Mouse (Mus musculus) hindbrain, embryonic 12.5 days (tissue): ENCODE measurements around the gene Syne1. TPM values are rescaled to one million over a fixed set of nuclear protein-coding genes. Genes with fewer than 3 reads are reported as not detected.

Experiments
- ATAC-seq: fragments of 200-750 bp; cut with Nextera tagmentation; 2 replicates; pipeline ENCODE4 v1.8.0; 2017; ENCODE audit warnings: moderate TSS enrichment; ENCODE audit not compliant: low FRiP score
- H3K27ac ChIP-seq: fragments of 300-500 bp; sonication (generic); 2 replicates; pipeline ENCODE4 v1.5.1; 2016; ENCODE audit warnings: mild to moderate bottlenecking
- H3K27me3 ChIP-seq: fragments of 300-500 bp; sonication (generic); 2 replicates; pipeline ENCODE4 v1.6.1; 2016; ENCODE audit warnings: mild to moderate bottlenecking
- H3K36me3 ChIP-seq: fragments of 300-500 bp; sonication (generic); 2 replicates; pipeline ENCODE4 v1.6.1; 2016; ENCODE audit warnings: mild to moderate bottlenecking
- H3K4me1 ChIP-seq: fragments of 300-500 bp; sonication (generic); 2 replicates; pipeline ENCODE4 v1.6.1; 2016
- H3K4me2 ChIP-seq: fragments of 300-500 bp; sonication (generic); replicated peaks from 2 replicates; pipeline ENCODE4 v1.6.1; 2016; ENCODE audit warnings: mild to moderate bottlenecking
- H3K4me3 ChIP-seq: fragments of 300-500 bp; sonication (generic); 2 replicates; pipeline ENCODE4 v1.5.1; 2016; ENCODE audit warnings: mild to moderate bottlenecking
- H3K9ac ChIP-seq: fragments of 300-500 bp; sonication (generic); 2 replicates; pipeline ENCODE4 v1.6.1; 2016; ENCODE audit warnings: mild to moderate bottlenecking, moderate library complexity
- H3K9me3 ChIP-seq: fragments of 300-500 bp; sonication (generic); replicated peaks from 2 replicates; pipeline ENCODE4 v1.6.1; 2016; ENCODE audit warnings: mild to moderate bottlenecking
- WGBS: fragments of 180-500 bp; shearing (Covaris S2); methylation state at CpG from one replicate; pipeline ENCODE4 v1.1.7; 2016; 5-methylcytosine and 5-hydroxymethylcytosine counted together
- polyA plus RNA-seq: library from polyadenylated mRNA; unstranded; fragments of >200 nt; fragmentation: Nextera tagmentation; extraction: Ambion mirVana; gene quantifications from 2 replicates; pipeline ENCODE4 v1.2.1, GENCODE M21; 2016

Syne1 gene
- polyA plus RNA-seq, 1 experiment from 2014 or later = 7.0 TPM

DNA sequence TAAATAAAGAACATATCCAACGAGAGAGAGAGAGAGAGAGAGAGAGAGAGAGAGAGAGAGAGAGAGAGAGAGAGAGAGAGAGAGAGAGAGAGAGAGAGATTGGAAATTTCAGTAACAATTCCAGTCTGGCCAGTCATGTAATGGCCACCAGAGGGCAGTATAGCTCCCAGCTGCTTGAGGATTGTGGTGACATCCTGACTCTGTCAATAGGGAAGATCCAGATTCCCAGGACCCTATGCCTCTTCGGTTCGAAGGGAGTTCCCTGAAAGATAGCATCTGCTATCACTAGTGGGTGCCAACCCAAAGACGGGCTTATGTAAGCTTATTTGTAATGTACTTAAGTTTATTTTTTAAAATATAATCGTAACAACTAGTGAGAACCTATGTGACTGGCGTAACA, 71.2 kb downstream of the Syne1 start:
- Histone ChIP-seq H3K9ac (no peak overlapping the region), H3K4me3 (no peak overlapping the region), H3K9me3 (no peaks in the 10 kb centered on the region), H3K27ac (no peak overlapping the region), H3K4me2 (no peak overlapping the region), H3K27me3 (no peaks in the 10 kb centered on the region), H3K36me3 (no peaks in the 10 kb centered on the region), H3K4me1 (no peaks in the 10 kb centered on the region)
- 56% methylated on average over 6 of the region's 6 CpGs for WGBS
- ATAC-seq = 0 out of 2 replicates have a peak, but pooled peaks have one; percentile 19

GRCm38 (mm10) chr10:5468638-5469037, 82.6 kb downstream of the Syne1 start:
- H3K9ac ChIP-seq = no peak overlapping the region
- H3K4me2 ChIP-seq = no peak overlapping the region
- no peak for ATAC-seq
- no peak overlapping the region for H3K4me3 ChIP-seq
- H3K9me3 ChIP-seq = no peaks in the 10 kb centered on the region
- H3K27ac ChIP-seq = no peak overlapping the region
- 87% methylated on average over 2 of the region's 2 CpGs for WGBS
- H3K36me3 ChIP-seq = no peaks in the 10 kb centered on the region
- no peaks in the 10 kb centered on the region for H3K27me3 ChIP-seq
- H3K4me1 ChIP-seq = no peaks in the 10 kb centered on the region

GRCm38 (mm10) chr10:5453830-5454229, 97.5 kb downstream of the Syne1 start:
- Histone ChIP-seq H3K9me3 (no peaks in the 10 kb centered on the region), H3K27me3 (no peaks in the 10 kb centered on the region), H3K4me2 (no peak overlapping the region), H3K4me3 (no peak overlapping the region), H3K36me3 (no peaks in the 10 kb centered on the region), H3K27ac (no peak overlapping the region), H3K9ac (no peak overlapping the region), H3K4me1 (no peaks in the 10 kb centered on the region)
- ATAC-seq = no peak

- no peak overlapping the region for H3K4me3 ChIP-seq
- H3K36me3 ChIP-seq = no peaks in the 10 kb centered on the region
- whole genome bisulfite sequencing = 88% methylated on average over 2 of the region's 2 CpGs
- no peaks in the 10 kb centered on the region for H3K27me3 ChIP-seq
- no peaks in the 10 kb centered on the region for H3K4me1 ChIP-seq
- no peak overlapping the region for H3K4me2 ChIP-seq
- no peak overlapping the region for H3K9ac ChIP-seq
- no peak overlapping the region for H3K27ac ChIP-seq
- no peak for ATAC-seq
- no peaks in the 10 kb centered on the region for H3K9me3 ChIP-seq
These were observed 101.3 kb downstream of the Syne1 start for GRCm38 (mm10) chr10:5449944-5450343.

DNA sequence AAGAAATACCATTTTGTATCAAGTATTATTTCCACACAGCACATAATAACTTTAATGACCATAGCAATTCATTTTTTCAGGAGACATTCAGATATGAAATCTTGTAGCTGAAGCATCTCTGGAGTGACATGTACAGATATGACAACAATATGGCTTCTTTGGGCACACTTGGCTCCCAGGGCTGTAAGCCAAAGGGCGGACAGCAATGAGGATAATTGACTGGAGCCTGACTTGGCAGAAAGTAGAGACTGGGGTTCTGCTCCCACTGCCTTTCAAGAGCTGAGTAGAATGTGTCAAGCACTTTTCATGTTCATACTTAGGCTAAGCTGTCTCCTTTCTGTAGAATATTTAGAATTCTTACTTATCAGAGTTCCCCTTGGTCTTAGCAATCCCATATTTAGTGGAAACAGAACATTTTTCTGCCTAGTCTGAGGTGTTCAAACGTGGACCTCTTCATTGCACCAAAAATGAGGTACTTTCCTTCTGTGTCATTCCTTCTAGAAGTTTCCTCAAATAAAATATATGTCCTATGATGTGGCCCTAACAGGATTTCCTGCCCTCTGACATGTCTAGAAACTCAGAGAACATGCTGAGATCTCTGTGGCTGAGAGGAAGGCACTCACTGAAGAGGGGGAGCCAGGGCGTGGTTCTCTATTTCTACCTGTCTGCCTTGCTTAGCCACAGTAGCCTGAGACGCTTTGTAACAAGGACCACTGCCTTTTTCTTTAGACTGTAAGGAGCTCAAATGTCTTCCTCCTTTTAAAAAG, 103.1 kb downstream of the Syne1 start:
- H3K27ac ChIP-seq = no peak overlapping the region
- ATAC-seq = no peak
- H3K9me3 ChIP-seq = no peaks in the 10 kb centered on the region
- H3K36me3 ChIP-seq = no peaks in the 10 kb centered on the region
- H3K4me1 ChIP-seq = no peaks in the 10 kb centered on the region
- 74% methylated on average over 4 of the region's 4 CpGs for WGBS
- H3K4me2 ChIP-seq = no peak overlapping the region
- H3K27me3 ChIP-seq = no peaks in the 10 kb centered on the region
- no peak overlapping the region for H3K9ac ChIP-seq
- H3K4me3 ChIP-seq = no peak overlapping the region

DNA sequence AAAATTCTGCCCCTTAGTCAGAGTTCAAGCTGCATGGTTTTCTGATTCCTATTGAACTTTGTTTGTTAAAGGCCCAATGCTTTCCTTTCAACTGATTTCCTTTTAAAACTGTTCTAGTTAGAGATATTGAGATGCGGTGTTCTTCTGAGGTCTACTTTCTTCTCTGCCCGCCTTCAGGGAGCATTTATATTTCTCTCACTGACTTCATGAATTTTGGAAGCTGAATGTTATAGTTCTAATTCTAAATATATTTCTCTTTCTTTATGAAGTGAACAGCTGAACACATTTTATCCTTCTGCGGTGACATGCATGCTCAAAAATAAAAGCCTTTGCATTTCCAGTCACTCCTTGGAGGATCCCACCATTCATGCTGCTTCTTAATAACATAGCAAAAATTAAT, 106.0 kb downstream of the Syne1 start:
- no peaks in the 10 kb centered on the region for H3K27me3 ChIP-seq
- H3K9me3 ChIP-seq = no peaks in the 10 kb centered on the region
- no peaks in the 10 kb centered on the region for H3K4me1 ChIP-seq
- no peak overlapping the region for H3K4me3 ChIP-seq
- WGBS = 92% methylated on average over 3 of the region's 3 CpGs
- H3K9ac ChIP-seq = no peak overlapping the region
- H3K4me2 ChIP-seq = no peak overlapping the region
- no peak for ATAC-seq
- no peak overlapping the region for H3K27ac ChIP-seq
- H3K36me3 ChIP-seq = no peaks in the 10 kb centered on the region

DNA sequence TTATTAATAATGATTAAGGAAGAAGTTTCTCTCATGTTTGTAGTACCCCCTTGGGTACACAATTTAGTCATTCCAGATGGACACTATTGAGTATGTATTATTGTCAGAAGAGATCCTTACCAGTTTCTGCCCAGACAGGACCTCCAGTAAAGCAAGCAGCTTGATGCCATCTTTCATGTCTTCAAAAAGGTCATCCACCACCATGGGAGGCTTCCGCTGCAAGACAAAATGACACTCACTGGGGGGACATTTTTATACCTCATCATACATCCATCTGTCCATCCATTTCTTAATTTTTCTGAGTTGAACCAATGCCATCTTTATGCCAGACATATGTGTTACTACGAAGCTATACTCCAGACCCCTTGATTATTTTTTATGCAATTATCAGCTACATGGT, 108.3 kb downstream of the Syne1 start:
- H3K9ac ChIP-seq = no peak overlapping the region
- no peaks in the 10 kb centered on the region for H3K4me1 ChIP-seq
- H3K36me3 ChIP-seq = no peaks in the 10 kb centered on the region
- H3K4me3 ChIP-seq = no peak overlapping the region
- ATAC-seq = no peak
- no peak overlapping the region for H3K4me2 ChIP-seq
- 85% methylated on average over 2 of the region's 2 CpGs for WGBS
- H3K27ac ChIP-seq = no peak overlapping the region
- no peaks in the 10 kb centered on the region for H3K9me3 ChIP-seq
- H3K27me3 ChIP-seq = no peaks in the 10 kb centered on the region

- H3K36me3 ChIP-seq = no peaks in the 10 kb centered on the region
- H3K9me3 ChIP-seq = no peaks in the 10 kb centered on the region
- no peak overlapping the region for H3K4me3 ChIP-seq
- H3K27ac ChIP-seq = no peak overlapping the region
- ATAC-seq = no peak
- H3K4me1 ChIP-seq = no peaks in the 10 kb centered on the region
- H3K9ac ChIP-seq = no peak overlapping the region
- WGBS = 55% methylated on average over 2 of the region's 2 CpGs
- H3K27me3 ChIP-seq = no peaks in the 10 kb centered on the region
- H3K4me2 ChIP-seq = no peak overlapping the region
These were observed 111.4 kb downstream of the Syne1 start for GRCm38 (mm10) chr10:5439802-5440350.

DNA sequence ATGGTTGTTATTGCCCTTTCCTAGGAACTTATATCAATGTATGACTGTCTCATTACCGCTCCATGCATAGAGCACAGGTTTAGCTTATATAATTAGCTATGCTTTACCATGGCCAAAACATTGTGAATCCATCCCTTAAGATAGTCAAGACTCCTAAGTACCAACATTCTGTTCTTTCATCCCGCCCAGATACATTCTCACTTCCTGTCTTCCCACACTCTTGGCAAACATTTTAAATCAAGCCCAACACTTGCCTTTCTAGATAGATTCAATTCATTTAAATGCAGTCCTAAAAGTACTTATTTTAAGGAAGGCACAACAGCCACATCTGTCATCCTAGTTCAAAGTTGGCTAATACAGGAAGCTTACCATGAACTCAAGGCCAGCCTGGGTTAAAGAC, 113.5 kb downstream of the Syne1 start:
- no peak for ATAC-seq
- Histone ChIP-seq H3K9me3 (no peaks in the 10 kb centered on the region), H3K9ac (no peak overlapping the region), H3K27ac (no peak overlapping the region), H3K36me3 (no peaks in the 10 kb centered on the region), H3K4me2 (no peak overlapping the region), H3K27me3 (no peaks in the 10 kb centered on the region), H3K4me1 (no peaks in the 10 kb centered on the region), H3K4me3 (no peak overlapping the region)
- 88% methylated on average over 2 of the region's 2 CpGs for WGBS

DNA sequence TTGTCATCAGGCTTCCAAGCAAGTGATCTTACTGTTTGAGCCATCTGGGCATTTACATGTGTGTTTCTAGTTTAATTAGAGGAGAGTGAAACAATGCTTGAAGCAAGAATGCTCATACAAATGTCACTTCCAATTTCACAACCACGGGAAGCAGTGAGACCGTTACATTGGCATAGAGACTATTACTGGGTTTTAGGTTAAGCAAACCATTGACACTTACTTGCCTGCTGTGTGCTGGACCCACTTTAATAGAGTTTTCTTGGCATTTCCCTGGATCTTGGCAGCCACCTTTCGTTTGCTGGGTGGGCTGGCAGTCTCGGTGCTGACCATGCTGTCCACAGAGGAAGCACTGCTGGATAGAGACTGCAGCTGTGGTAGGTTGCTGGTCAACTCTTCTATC, 127.3 kb downstream of the Syne1 start:
- ATAC-seq = no peak
- WGBS = 83% methylated on average over 4 of the region's 4 CpGs
- no peaks in the 10 kb centered on the region for H3K27me3 ChIP-seq

GRCm38 (mm10) chr10:5415730-5416129, 135.6 kb downstream of the Syne1 start:
- Histone ChIP-seq H3K4me1 (no peaks in the 10 kb centered on the region), H3K9ac (no peak overlapping the region), H3K9me3 (no peaks in the 10 kb centered on the region), H3K27me3 (no peaks in the 10 kb centered on the region), H3K4me2 (no peak overlapping the region), H3K36me3 (no peaks in the 10 kb centered on the region), H3K27ac (no peak overlapping the region), H3K4me3 (no peak overlapping the region)
- 92% methylated on average over 3 of the region's 3 CpGs for WGBS
- no peak for ATAC-seq

More for the DNA sequence above, 127.3 kb downstream of the Syne1 start:
- Histone ChIP-seq H3K4me2 (no peak overlapping the region), H3K36me3 (no peaks in the 10 kb centered on the region), H3K9ac (no peak overlapping the region), H3K4me3 (no peak overlapping the region), H3K4me1 (no peaks in the 10 kb centered on the region), H3K27ac (no peak overlapping the region), H3K9me3 (no peaks in the 10 kb centered on the region)

GRCm38 (mm10) chr10:5384131-5384776, 167.0 kb downstream of the Syne1 start:
- no peaks in the 10 kb centered on the region for H3K9me3 ChIP-seq
- H3K27me3 ChIP-seq = no peaks in the 10 kb centered on the region
- no peak overlapping the region for H3K4me3 ChIP-seq
- 81% methylated on average over 6 of the region's 6 CpGs for WGBS
- no peaks in the 10 kb centered on the region for H3K36me3 ChIP-seq
- no peak overlapping the region for H3K4me2 ChIP-seq
- H3K27ac ChIP-seq = no peak overlapping the region
- ATAC-seq = no peak
- no peak overlapping the region for H3K9ac ChIP-seq
- H3K4me1 ChIP-seq = no peaks in the 10 kb centered on the region

DNA sequence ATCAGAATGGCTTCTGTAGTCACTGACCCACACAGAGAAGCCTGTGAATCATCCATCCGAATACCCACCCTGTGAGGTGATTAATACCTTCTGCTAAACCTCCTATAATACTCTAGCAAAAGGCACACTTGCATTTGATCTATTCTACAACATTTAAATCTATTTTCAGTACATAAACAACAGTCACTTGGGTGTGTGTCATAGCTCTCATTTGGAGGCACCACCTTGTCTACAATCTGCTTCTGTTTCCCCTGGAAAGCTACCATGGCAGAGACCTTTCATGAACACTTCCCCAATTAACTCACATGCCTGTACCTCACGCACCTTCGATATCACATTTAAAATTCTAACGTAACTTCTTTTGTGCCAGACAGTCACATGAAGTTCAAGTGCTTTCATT, 169.7 kb downstream of the Syne1 start:
- no peak overlapping the region for H3K4me3 ChIP-seq
- no peak overlapping the region for H3K27ac ChIP-seq
- no peak for ATAC-seq
- no peaks in the 10 kb centered on the region for H3K4me1 ChIP-seq
- no peak overlapping the region for H3K9ac ChIP-seq
- no peaks in the 10 kb centered on the region for H3K36me3 ChIP-seq
- H3K9me3 ChIP-seq = no peaks in the 10 kb centered on the region
- H3K4me2 ChIP-seq = no peak overlapping the region
- no peaks in the 10 kb centered on the region for H3K27me3 ChIP-seq
- 88% methylated on average over 4 of the region's 4 CpGs for WGBS
